Mouse (Mus musculus) frontal cortex, adult (tissue): ENCODE data around the gene Isyna1.
"Not testable (repeated sequence)": the region's sequence is repeated elsewhere in the genome, so short reads cannot be mapped to it uniquely, and the experiment has no call there.

ENCODE experiments used
- ATAC-seq: cut with Nextera tagmentation; 2 replicates; pipeline ENCODE4 v1.9.2; 2017; ENCODE audit warnings: mild to moderate bottlenecking, moderate library complexity, mixed read lengths; ENCODE audit not compliant: low TSS enrichment

Gene Isyna1

DNA sequence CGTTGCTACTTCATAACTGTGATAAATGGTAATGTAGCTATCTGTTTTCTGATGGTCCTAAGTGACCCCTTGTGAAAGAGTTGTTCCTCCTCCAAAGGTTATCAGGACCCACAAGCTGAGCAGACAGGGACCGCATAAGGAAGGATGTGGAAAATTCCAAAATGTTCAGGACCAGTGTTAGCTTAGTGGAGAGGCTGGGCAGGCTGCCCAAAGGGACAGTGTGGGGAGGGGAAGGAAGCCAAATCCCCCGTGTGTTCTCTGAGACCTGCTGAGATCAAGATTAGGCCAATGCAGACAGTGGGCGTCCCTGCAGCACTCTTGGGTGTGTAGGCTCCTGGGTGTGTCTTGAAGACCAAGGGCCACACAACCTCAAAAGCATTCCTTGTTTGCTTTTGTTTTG, 19.3 kb upstream of the Isyna1 start:
- ATAC-seq: 0 out of 2 replicates have a peak, but pooled peaks have one; percentile 21

DNA sequence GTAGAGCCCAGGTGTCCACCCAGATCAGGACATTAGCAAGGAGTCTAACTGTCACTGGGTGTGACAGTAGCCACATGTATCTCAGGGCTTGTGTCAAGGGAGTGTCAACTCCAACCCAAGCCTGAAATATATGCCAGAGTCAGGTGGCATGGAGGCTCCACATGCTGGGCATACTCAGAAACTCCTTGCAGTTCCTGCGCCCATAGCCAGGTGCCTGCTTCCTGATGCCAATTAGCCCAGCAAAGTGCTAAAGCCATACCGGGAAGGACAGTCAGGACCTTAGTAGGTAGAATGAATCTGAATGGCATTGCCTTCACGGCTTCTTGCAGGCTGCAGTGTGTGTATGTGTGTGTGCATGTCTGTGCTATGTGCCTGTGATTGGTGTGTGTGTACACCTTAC, 17.0 kb upstream of the Isyna1 start:
- ATAC-seq: no peak

DNA sequence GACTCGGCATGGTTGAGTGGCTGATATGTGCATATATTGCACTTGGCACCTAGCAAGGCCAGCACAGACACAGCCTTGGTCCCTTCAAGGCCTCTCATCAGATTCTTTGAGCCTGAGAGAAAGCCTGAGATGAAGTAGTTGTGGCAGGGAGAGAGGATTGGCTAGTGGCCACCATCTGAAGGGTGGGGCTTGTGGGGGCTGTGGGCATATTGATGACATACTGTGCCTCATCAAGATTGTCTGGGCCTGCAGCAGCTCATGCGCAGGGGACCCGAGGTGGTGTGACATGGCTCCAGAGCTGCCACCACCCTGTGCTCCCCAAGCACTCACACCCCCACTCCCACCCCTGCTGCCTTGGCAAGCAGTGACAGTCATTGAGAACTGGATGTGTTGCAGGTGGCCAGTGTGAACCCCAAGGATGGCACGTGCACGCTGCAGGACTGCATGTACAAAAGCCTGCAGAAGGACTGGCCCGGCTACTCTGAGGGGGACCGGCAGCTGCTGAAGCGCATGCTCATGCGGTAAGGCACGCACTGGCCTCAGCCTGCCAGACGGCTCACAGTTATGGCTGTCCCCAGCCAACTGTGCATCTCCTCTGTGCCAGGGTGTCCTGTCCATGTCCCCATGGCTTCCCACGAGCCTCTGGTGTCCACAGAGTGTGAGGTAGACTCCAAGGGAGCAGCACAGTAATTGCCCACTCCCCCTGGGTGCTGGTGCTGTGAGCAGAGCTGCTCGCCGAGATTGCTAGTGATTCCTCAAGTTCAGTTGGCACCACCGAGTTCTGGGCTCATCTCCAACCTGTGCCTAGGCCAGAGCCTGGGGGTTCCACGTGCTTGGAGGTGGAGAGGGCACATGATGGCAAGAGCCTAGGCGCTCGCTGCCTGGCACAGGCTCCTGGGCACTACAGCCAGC, 10.4 kb upstream of the Isyna1 start:
- ATAC-seq: peak; percentile 46

DNA sequence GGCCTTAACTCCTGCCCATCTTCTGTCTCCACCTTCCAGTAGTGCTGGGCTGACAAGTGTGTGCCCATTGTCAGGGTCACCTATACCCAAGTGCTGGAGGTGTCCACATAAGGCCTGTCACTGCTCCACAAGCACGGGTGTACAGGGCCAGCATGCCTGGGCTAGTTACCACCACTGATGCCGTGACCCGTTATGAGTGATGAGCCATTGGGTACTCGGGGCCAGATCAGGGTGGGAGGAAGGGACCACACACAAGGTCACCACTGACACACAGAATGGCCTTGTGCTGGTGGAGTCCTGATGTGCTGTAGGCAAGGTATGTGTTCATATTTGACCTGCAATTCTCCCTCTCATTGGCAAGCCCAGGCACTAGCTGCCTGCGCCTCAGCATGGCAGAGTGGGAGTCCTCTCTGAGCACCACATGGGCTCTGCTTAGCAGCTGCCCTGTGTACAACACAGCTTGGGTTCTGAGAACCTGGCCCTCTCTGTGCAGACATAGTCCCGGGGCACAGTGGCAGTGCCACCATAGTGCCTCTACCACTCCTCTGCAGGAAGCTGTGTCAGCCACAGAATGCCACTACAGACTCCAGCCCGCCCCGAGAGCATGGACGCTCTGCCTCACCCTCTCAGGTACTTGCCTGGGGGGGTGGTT, 9.4 kb upstream of the Isyna1 start:
- ATAC-seq: peak; percentile 12; the same call in 1 of the 2 replicates

DNA sequence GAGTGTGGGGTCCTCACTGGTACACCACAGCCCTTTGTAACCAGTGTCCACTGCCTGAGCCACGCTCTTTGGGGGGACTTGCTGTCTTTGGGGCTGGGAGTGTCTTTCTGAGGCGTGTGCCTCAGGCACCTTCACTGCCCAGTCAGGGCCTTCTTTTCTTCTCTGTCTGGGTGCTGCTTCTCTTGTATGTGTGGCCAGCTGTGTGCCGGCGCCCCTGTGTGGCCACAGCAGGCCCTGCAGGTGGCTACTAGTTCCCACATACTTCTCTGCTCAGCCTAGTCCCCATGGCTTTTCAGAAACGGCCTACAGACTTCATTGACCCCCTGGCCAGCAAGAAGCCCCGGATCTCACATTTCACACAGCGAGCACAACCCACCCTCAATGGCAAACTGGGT, 8.9 kb upstream of the Isyna1 start:
- peak; percentile 78 for ATAC-seq

DNA sequence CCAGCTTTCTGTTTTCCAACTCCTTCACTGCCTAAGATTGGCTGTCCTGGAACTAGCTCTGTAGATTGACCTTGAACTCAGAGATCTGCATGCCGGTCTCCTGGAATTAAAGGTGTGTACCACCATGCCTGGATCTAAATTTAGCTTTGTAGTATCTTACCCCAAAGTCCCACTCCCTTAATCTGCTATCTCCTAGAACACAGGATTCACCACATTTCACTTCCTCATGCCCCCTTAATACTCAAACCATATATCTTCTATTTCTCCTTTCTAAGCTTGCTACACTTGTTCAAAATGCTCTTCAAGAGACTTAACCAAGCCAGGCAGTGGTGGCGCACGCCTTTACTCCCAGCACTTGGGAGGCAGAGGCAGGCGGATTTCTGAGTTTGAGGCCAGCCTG, 6.2 kb upstream of the Isyna1 start:
- not testable (repeated sequence) for ATAC-seq

DNA sequence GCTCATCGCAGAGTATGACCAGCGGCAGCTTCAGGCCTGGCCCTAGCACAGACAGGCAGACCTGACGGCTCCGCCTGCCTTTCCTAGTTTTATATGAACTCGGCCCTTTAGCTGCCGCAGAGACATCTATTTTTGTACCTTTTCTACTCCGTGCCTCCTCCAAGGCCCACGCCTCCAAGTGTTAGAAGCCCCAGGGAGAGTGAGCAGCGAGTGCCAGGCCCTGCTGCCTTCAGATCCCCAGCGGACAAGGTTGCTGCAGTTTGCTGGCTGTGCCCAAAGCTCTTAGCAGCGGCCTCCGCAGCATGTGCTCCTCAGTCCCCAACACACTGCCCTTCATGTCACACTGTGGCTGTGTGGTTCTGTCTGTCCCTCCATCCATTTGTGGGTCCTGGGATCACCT, 2.6 kb upstream of the Isyna1 start:
- ATAC-seq: peak; percentile 48

DNA sequence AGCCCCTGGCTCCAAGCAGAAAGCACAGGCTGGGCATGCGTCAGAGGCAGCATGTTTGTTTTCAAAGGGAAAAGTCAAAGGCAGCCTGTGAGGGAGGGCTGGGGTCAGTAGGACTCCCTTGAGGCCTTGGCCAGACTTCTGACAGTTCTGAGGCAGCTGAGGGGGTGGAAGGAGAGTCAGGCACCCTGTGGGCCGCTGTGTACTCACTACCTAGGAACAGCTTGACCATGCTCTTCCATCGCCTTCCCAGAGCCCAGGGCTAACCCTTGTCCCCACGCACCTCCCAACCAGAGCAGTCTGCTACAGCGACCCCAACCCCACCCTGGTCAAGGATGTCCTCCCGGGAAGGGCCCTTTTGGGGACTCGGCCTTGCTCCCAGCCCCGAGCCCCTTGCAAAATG, 1.0 kb upstream of the Isyna1 start:
- no peak for ATAC-seq

DNA sequence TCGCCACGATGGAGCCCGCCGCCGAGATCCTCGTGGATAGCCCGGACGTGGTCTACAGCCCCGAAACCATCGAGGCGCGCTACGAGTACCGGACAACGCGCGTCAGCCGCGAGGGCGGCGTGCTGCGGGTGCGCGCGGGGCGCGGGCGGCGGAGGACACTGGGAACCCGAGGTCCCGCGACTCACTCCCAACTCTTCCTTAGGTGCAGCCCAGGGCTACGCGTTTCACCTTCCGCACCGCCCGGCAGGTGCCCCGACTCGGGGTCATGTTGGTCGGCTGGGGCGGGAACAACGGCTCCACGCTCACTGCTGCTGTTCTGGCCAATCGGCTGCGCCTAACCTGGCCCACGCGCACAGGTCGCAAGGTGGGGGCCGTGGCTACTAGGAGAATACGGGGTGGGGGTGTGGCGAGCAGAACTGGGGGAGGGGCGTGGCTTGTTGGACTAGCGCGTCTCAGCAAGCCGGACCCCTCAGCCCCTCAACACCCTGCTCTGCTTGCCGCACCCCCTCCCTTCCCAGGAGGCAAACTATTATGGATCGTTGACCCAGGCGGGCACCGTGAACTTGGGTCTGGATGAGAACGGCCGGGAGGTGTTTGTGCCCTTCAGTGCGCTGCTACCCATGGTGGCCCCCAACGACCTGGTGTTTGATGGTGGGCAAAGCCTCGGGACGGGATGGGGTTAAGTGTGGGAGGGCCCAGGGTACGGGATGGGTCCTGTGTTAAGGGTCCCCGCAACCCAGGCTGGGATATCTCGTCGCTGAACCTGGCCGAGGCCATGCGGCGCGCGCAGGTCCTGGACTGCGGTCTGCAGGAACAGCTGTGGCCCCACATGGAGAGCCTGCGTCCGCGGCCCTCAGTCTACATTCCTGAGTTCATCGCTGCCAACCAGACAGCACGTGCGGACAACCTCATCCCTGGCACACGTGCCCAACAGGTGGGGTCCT, 720 bp downstream of the Isyna1 start:
- ATAC-seq: 0 out of 2 replicates have a peak, but pooled peaks have one; percentile 3

DNA sequence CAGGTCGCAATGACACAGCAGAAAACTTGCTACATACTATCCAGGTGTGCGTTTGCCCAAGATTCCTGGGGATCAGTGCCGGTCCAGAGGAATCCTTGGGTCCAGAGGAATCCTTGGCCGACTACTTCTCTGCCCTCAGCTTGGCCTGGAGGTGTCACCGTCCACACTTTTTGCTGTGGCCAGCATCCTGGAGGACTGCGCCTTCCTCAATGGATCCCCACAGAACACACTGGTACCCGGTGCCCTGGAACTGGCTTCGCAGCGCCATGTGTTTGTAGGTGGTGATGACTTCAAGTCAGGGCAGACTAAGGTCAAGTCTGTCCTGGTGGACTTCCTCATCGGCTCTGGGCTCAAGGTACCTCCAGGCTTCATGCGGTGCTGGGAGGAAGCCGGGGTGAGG, 1.6 kb downstream of the Isyna1 start:
- no peak for ATAC-seq

DNA sequence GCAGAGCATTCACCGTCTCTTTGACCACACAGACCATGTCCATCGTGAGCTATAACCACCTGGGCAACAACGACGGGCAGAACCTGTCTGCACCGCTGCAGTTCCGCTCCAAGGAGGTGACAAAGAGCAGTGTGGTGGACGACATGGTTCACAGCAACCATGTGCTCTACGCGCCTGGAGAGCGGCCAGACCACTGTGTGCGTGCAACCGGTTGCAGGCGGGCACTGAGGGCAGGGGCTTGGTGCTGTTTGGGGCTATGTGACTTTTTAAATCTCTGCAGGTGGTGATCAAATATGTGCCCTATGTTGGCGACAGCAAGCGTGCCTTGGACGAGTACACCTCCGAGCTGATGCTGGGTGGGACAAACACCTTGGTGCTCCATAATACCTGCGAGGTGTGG, 2.0 kb downstream of the Isyna1 start:
- no peak for ATAC-seq

DNA sequence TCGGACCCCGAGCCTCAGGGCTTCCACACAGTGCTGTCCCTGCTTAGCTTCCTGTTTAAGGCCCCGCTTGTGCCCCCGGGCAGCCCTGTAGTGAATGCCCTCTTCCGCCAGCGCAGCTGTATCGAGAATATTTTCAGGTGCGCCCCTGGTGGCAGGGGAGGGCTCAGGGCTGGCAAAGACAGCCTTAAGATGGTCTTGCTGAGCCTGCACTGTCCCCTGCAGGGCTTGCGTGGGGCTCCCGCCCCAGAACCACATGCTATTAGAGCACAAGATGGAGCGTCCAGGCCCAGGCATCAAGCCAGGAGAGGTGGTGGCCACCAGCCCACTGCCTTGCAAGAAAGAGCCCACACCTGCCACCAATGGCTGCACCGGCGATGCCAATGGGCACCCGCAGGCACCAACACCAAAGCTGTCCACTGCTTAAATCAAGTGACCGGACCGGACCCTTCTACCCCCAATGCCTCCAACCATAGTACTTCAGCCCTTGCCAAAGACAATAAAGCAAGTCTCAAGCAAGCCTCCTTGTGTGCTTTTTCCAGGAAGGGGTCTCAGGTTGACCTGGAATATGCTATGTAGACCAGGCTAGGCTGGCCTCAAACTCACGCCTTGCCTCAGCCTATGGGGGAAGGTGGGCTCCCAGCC, 2.7 kb downstream of the Isyna1 start:
- no peak for ATAC-seq

DNA sequence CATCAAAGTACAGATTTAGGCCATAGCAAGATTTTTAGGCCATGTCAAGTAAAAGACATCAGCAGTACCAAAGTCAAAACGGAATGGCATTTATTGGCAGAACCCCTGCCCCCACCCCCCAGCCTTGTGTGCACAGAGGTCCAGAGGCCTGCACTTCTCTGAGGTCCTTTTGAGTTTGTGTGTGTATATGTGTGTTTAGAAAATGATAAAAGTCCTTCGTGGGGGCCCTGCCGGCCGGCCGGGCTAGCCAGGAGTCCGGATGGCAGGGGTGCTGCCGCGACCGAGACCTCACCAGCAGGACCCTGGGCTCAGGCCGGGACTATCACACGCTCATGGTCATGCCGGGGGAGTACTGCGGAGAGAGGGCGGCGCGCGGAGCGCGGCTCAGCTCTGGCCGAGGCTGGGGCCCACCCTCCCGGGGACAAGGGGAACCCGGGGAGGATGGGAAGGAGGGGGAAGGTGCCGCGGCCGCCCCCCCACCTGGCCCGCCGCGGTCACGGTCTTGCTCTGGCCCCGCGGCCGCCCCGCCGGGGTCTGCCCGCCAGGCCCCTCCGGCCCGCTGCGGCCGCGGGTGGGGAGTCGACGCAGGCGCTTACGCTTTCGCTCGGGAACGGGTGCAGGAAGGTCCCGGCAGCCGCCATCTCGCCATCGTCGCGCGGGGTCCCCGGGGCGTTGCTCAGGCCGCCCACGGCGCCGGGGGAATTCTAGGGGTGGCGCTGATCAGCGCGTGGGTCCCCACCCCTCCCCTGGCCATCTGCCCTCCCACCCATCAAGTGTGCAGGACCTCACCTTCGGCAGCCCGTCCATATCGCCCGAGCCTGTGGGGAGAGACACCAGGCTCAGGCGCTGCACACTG, 3.5 kb downstream of the Isyna1 start:
- no peak for ATAC-seq

DNA sequence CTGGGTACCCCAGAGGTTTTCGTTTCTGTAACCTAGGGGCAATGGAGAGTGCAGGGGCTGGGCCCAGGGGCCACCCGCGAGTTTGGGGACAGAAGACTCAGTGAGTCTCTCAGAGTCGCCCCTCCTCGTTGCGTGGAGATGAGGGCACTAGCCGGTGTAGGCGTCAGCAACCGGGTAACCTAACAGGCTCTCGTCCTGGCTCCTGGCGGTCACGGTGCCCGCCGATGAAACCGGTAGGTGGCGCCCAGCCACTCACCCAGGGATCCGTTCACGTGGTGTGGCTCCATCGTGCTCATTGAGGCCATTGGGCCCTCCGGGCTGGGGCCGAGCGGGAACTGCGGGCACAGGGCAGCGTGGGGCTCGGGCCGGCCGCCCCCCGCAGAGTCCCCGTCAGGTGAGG, 4.1 kb downstream of the Isyna1 start:
- peak; percentile 64 for ATAC-seq

DNA sequence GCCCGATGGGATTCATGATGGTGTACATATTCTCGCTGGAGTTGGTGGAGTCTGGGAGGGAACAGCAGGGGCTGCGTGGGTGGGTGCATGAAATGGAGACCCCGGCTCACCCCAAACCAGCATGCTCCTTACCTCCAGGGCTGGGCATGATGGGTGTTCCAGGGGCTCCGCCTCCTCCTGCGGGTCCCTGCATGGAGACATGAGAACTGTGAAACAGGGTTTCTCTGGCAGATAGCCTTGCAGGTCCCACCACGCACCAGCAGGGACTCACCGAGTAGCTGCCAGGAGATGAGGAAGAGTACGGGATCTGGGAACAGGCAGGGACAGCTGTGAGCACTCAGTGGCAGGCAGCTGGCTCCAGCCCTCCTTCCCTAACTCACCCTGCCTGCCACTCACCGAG, 4.5 kb downstream of the Isyna1 start:
- peak; percentile 1; the same call in 1 of the 2 replicates for ATAC-seq

DNA sequence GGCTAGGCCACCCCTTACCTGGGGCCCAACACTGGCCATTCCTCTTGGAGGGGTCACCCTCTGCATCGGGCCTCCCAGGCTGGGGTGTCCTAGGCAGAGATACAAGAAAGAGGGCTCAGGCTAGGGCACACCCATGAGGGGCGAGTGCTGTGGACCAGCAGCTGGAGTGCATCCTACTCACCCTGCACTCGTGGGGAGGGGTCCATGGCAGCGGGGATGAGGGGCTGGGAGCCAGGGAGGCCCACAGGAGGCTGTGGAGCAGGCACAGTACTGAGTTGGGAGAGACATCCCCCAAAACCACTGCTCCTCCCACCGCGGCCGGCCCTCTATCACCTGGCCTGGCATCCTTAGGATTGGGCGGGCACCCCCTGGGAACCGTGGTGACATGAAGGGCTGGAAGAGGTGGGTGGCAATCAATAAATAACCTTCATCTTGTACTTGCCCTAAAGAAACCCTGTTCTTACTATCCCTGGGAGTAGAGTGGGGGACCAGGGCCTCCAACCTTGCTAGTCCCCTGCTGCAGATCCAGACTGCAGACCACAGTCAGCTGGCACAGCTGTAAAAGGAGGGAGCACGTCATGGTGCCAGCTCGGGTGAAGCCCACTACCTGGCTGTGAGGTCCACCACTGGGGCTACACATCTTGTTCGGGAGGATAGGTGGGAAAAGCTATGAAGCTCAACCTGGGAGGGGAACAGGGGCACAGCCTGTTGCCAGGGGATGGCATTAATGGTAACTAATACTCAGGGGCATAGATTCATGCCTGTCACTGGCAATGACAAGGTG, 5.5 kb downstream of the Isyna1 start:
- ATAC-seq: no peak

DNA sequence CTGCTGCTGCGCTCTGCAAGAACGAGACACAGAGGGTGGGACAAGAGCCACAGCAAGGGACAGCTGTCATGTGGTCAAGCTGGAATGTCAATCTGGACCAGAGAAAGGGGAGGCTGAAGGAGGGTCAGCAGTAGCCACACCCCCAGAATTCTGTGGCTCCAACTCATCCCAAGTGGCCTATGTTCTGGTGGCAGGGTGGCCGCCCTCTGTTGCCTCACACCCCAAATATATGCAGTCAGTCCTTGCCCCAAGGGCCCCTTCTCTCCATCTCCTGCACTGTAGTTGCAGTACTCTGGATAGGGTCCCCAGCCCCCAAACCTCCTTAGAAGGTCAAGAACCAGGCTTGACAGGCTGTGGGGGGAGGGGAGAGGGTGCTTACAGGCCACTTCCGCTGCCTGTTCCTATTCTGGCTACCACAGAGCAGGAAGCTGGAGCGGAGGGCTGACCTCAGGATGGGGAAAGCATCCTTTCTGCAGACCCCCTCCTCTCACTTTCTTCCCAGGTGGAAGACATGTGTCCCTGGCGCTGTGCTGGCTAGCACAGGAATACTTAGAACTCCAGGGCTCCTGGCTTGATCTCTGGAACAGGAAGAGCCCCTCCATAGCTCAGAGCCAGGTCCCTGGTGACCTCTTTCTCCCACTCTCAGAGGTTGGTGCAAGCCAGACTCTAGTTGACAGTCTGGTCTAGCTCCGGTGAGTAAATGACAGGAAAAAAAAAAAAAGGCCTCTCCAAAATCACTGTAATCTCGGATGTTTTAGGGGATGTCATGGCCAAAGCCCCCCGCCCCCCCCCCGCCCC, 6.5 kb downstream of the Isyna1 start:
- ATAC-seq: no peak

DNA sequence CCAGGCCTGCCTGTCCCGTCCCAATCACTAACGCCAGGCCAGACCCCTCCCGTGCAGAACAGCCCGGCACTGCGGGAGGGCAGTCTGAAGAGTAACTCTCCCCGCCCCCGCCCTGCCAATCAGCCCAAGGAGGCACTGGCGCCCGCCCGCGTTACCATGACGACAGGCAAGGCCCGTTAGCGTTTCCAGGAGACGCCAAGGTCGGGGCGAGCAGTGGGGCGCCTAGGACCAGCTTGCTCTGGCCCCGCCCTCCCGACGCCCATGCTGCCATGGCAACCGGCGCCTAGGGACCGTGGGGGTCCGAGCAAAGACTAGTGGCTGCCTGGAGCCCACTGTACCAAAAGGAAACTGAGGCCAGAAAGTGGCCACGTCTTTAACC, 7.1 kb downstream of the Isyna1 start:
- peak; percentile 42 for ATAC-seq
